Mouse (Mus musculus) T-helper 17 cell (primary cell): ENCODE data around the gene Pfkp.

Source experiments
- in situ Hi-C, 2 experiments: fragments of 300-600 bp; cut with MboI, MseI; formaldehyde crosslinking; loops; 1 replicate in 1 of 2; 2 replicates in 1 of 2; pipeline ENCODE4 v1.15.1; 2025; ENCODE audit warnings: high pct_unique_total_duplicates in 2 of 2

Pfkp gene

GRCm38 (mm10) chr13:6638425-6638824 is 10.2 kb downstream of the Pfkp start:
- in situ Hi-C loops: loop anchor here in 1 of 2 experiments (25.0 kb wide), 2 partner anchors 776 to 1326 kb away; partner anchors contain the start of gene Klf6

- in situ Hi-C loops: loop anchor here in 1 of 2 experiments (25.0 kb wide), 2 partner anchors 775 to 1325 kb away; partner anchors contain the start of gene Klf6
Observed at GRCm38 (mm10) chr13:6637534-6638124, 10.9 kb downstream of the Pfkp start.

- in situ Hi-C loops: loop anchor here in 1 of 2 experiments (25.0 kb wide), 2 partner anchors 775 to 1325 kb away; partner anchors contain the start of gene Klf6
Observed at GRCm38 (mm10) chr13:6636976-6637375, 11.6 kb downstream of the Pfkp start.

GRCm38 (mm10) chr13:6636520-6636919 is 12.1 kb downstream of the Pfkp start:
- in situ Hi-C loops: loop anchor here in 1 of 2 experiments (25.0 kb wide), 2 partner anchors 774 to 1324 kb away; partner anchors contain the start of gene Klf6

- in situ Hi-C loops: loop anchor here in 1 of 2 experiments (25.0 kb wide), 2 partner anchors 773 to 1323 kb away; partner anchors contain the start of gene Klf6
Observed at GRCm38 (mm10) chr13:6635138-6636076, 13.2 kb downstream of the Pfkp start.

- in situ Hi-C loops: loop anchor here (5.0 to 25.0 kb wide), 4 partner anchors 52 to 1322 kb away; partner anchors contain the start of gene Klf6 (in 1 of the 2)
Observed at GRCm38 (mm10) chr13:6634063-6634462, 14.5 kb downstream of the Pfkp start.

- in situ Hi-C loops: loop anchor here (5.0 to 25.0 kb wide), 4 partner anchors 51 to 1321 kb away; partner anchors contain the start of gene Klf6 (in 1 of the 2)
Observed at GRCm38 (mm10) chr13:6633524-6633923, 15.1 kb downstream of the Pfkp start.

- in situ Hi-C loops: loop anchor here (5.0 to 25.0 kb wide), 4 partner anchors 51 to 1321 kb away; partner anchors contain the start of gene Klf6 (in 1 of the 2)
Observed at GRCm38 (mm10) chr13:6632935-6633334, 15.6 kb downstream of the Pfkp start.

- in situ Hi-C loops: loop anchor here (5.0 to 25.0 kb wide), 4 partner anchors 50 to 1320 kb away; partner anchors contain the start of gene Klf6 (in 1 of the 2)
Observed at GRCm38 (mm10) chr13:6632513-6632912, 16.1 kb downstream of the Pfkp start.

- in situ Hi-C loops: loop anchor here (5.0 to 25.0 kb wide), 4 partner anchors 50 to 1320 kb away; partner anchors contain the start of gene Klf6 (in 1 of the 2)
Observed at GRCm38 (mm10) chr13:6631772-6632510, 16.6 kb downstream of the Pfkp start.

GRCm38 (mm10) chr13:6630660-6631059 is 17.9 kb downstream of the Pfkp start:
- in situ Hi-C loops: loop anchor here (5.0 to 25.0 kb wide), 4 partner anchors 48 to 1318 kb away; partner anchors contain the start of gene Klf6 (in 1 of the 2)

- in situ Hi-C loops: loop anchor here (5.0 to 25.0 kb wide), 5 partner anchors 48 to 1318 kb away; partner anchors contain the start of gene Klf6 (in 1 of the 2)
Observed at GRCm38 (mm10) chr13:6629927-6630326, 18.6 kb downstream of the Pfkp start.

GRCm38 (mm10) chr13:6628998-6629764 is 19.4 kb downstream of the Pfkp start:
- in situ Hi-C loops: loop anchor here (10.0 to 25.0 kb wide), 3 partner anchors 767 to 1317 kb away; partner anchors contain the start of gene Klf6 (in 1 of the 2)

- in situ Hi-C loops: loop anchor here (10.0 to 25.0 kb wide), 3 partner anchors 766 to 1316 kb away; partner anchors contain the start of gene Klf6 (in 1 of the 2)
Observed at GRCm38 (mm10) chr13:6628261-6628660, 20.3 kb downstream of the Pfkp start.

- in situ Hi-C loops: loop anchor here (10.0 to 25.0 kb wide), 3 partner anchors 765 to 1315 kb away; partner anchors contain the start of gene Klf6 (in 1 of the 2)
Observed at GRCm38 (mm10) chr13:6627352-6627751, 21.2 kb downstream of the Pfkp start.

GRCm38 (mm10) chr13:6626508-6627114 is 22.0 kb downstream of the Pfkp start:
- in situ Hi-C loops: loop anchor here (10.0 to 25.0 kb wide), 3 partner anchors 764 to 1314 kb away; partner anchors contain the start of gene Klf6 (in 1 of the 2)

- in situ Hi-C loops: loop anchor here (10.0 to 25.0 kb wide), 3 partner anchors 764 to 1314 kb away; partner anchors contain the start of gene Klf6 (in 1 of the 2)
Observed at GRCm38 (mm10) chr13:6625942-6626341, 22.6 kb downstream of the Pfkp start.

- in situ Hi-C loops: loop anchor here (10.0 to 25.0 kb wide), 3 partner anchors 762 to 1312 kb away; partner anchors contain the start of gene Klf6 (in 1 of the 2)
Observed at GRCm38 (mm10) chr13:6624604-6625003, 24.0 kb downstream of the Pfkp start.

GRCm38 (mm10) chr13:6624121-6624520 is 24.5 kb downstream of the Pfkp start:
- in situ Hi-C loops: loop anchor here in 1 of 2 experiments (10.0 kb wide), 1 partner anchor 849 kb away; no protein-coding TSS in a partner anchor
